Mouse (Mus musculus): ENCODE measurements around the gene Tgm1. TPM values are rescaled to one million over a fixed set of nuclear protein-coding genes. Genes with fewer than 3 reads are reported as not detected.
A peak's percentile ranks its signal among the peaks of the same experiment; 100 is the strongest.

The Tgm1 gene
- not detected for total RNA-seq (2021)
- long read RNA-seq, experiment 1, partial matches to known transcripts = 0 of 1 reads
- long read RNA-seq, experiment 1, other reads (novel, unspliced or antisense) = 1 of 1 reads
- long read RNA-seq, experiment 2 = 0 reads

DNA sequence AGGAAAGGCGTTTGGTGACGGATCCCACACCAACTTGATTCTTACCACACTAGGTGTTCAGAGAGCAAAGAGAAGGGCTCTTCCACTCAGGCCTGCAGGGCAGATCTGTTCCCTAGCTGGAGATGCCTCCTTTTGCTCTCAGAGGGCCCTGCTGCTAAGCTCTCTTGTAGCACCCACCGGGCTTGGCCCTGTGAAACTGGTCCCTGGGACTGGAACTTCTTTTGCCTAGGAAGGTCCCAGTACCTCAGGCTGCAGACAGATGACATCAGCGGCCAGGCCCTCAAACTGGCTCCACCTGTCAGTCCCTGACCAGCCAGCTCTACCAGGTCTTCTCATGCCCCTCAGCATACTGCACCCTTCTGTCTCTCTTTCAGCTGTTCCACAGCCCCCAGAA, at the start of gene Tgm1:
Gene Tgm1 (minus strand): TSS at position 198 of the 394 bp plus-strand sequence.
- DNase-seq = no peak

GRCm38 (mm10) chr14:55763166-55763565, 49.4 kb upstream of the Tgm1 start:
- no peak for DNase-seq

DNA sequence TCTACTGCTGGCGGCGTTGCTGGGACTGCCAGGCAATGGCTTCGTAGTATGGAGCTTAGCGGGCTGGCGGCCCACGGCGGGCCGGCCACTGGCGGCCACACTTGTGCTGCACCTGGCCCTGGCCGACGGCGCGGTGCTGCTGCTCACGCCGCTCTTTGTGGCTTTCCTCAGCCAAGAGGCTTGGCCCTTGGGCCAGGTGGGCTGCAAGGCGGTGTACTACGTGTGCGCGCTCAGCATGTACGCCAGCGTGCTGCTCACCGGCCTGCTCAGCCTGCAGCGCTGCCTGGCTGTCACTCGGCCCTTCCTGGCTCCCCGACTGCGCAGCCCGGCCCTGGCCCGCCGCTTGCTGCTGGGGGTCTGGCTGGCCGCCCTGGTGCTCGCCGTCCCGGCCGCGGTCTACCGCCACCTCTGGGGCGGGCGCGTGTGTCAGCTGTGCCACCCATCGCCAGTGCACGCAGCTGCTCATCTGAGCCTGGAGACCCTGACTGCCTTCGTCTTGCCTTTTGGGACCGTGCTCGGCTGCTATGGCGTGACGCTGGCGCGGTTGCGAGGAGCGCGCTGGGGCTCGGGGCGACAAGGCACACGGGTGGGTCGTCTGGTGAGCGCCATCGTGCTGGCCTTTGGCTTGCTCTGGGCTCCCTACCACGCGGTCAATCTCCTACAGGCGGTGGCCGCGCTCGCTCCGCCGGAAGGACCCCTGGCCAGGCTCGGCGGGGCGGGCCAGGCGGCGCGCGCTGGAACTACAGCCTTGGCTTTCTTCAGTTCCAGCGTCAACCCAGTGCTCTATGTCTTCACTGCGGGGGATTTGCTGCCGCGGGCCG, 48.5 kb upstream of the Tgm1 start:
- peak; percentile 49 for DNase-seq

- DNase-seq = no peak
These were observed 47.4 kb upstream of the Tgm1 start, which contains the start of gene Ltb4r2 for GRCm38 (mm10) chr14:55761163-55761562. TSS of gene Ltb4r2 (plus strand) at chr14:55761428.

DNA sequence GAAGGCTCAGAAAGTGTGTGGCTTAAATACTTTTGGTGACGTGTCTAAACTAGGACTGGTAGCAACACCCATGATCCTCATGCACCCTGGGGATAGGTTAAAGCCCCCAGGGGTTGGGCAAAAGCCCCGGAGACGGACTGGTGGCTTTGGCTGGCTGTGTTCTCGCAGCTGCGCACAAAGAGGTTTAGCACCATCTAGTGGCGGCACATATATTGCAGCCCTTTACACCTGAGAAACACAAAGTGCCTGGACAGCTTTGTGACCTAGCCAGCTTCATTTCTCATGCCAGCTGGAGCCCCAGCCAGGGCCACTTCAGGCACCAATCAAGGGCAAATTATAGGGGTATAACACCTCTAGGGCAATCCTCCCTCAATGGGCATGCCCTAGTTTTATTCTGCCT, 46.4 kb upstream of the Tgm1 start:
- peak; percentile 57 for DNase-seq

DNA sequence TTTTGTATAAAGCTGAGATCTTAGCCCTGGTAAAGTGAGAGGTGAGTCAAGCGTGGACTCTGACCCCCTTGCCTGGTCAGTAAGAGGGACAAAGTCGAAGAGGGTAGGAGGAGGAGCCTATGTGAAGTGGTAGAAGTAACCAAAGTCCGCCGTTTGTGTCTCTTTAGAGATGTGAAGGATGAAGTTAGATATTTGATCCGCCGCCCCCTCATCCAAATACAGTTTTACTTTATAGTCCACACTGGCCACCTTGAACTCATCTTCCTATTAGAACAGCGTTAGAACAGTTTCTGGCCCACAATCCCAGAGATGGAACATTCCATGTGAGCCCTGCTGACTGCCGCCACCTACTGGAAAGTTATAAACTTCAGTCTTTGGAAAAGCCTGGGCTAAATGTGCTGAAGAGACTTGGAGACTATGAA, 44.6 kb upstream of the Tgm1 start, which contains the start of gene Cideb:
Gene Cideb (minus strand): TSS at position 96 of the 422 bp plus-strand sequence.
- DNase-seq = no peak

DNA sequence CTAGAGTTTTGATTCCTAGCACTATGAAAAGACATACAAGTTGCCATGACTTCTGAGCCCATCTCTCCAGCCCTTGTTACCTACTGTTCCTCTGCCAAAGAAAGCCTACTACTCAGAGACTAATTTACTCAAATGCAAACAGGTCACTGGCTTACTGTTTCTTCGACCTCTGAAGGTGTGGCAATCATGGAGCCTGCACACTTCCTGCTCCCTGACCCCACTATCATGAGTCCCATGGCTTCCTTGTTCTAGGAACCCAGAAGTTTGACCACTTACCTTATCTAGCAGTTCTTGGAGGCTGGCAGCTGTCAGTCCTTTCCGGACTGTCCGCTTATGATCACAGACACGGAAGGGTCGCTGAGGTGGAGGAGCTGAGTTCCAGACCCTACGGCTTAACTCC, 43.8 kb upstream of the Tgm1 start:
- no peak for DNase-seq

DNA sequence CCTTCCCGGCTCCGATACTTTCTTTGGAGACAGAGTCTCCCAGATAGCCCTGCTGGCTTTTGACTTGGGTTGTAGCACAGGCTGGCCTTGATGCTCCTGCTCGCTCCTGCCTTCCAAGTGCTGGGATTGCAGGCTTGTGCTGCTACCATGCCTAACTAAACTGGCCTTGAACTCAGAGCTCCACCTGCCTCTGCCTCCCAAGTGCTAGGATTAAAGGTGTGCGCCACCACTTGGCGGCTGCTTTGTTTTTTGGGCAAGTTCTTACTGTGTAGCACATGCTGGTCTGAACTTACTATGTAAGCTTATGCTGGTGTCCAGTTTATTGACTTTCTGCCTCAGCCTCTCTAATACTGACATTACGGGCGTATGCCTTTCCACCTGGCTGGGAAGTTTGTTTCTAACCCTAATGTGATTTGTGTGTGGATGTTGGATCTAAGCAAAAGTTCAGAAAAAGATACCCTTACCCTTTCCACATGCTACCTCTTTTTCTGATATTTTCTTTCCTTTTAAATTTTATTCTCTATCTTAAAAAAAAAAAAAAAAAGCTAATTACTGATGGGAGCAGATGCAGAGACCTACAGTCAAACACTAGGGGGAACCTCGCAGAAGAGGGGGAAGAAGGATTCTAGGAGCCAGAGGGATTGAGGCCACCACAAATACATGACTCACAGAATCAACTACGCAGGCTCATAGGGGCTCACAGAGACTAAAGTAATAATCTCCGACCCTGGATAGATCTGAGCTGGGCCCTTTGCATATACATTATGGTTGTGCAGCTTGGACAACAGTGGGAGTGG, 33.5 kb upstream of the Tgm1 start:
- DNase-seq = no peak

GRCm38 (mm10) chr14:55745861-55746237, 32.1 kb upstream of the Tgm1 start:
- no peak for DNase-seq

DNA sequence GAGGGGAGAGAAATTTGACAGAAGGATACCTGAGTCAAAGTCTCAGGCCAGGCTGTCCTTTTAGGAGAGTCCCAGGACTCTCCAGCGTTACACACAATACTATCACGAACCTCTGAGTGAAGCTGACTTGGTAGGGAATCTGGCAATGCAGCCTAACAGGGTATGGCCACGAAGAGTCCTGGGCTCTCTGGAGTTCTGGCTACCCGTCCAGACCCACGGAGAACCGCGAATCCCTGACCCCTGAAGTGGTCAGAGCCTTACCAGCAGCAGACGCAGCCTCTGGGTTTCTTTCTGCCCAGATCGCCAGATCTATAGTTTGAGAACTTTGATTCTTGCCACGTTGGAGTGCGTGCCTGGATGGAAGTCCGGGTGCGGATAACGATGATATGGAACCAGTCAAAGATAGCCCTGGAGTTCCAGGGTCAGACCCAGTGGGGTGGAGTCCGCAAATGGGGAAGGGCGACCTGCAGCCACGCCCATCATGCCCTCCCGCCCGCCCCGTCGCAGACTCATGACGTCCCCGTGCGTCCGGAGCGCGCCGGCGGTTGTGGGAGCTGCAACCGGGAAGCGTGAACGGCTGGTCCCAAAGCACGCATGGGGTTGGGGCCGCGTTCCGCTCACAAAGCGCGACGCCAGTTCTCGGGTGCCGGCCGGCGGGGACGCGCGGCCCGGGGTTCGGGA, 31.6 kb upstream of the Tgm1 start, which contains the start of the genes Dhrs1 and Nop9:
Gene Dhrs1 (minus strand): TSS at position 511 of the 681 bp plus-strand sequence.
Gene Nop9 (plus strand): TSS at position 514 of the 681 bp plus-strand sequence.
- DNase-seq = peak; percentile 85

DNA sequence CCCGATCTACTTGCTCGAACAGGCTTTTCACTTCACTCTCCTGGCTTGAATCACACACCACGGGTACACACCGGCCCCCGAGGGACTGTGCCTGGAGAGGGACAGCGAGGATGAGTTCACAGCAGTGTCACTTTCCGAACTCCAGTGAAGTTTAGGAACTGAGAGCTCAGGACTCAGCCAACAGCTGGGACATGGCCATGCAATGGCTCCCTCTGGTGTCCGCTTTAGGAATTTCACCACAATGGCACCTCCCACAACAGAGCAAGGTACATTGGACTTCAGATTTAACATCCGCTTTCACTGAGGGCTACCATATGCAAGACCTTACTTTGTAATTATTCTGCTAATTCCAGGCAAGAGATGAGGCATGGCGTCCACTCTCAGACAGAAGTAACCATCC, 30.0 kb upstream of the Tgm1 start:
- DNase-seq = peak; percentile 80

DNA sequence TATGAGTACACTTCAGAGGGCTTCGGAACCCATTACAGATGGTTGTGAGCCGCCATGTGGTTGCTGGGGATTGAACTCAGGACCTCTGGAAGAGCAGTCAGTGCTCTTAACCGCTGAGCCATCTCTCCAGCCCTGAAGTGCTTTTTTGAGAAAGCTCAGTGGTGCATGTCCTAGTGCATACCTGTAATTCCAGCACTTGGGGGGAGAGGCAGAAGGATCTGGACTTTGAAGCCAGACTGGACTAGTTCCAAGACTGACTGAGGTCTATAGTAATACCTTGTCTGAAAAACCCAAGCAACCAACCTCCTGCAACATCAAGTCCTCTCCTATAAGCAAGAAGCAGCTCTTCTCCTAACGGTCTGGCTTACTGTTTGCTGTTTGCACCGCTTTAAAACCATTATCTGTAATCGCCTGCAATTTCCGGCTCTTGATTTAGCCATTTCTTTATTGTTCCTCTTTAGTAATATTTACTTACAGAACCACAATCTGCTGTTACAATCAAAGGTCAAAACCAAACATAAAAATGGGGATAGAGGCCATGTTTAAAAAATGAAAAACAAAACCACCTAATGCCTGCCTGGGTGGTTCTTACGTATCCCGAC, 23.5 kb upstream of the Tgm1 start:
- DNase-seq = no peak

- DNase-seq = no peak
These were observed 22.0 kb upstream of the Tgm1 start for GRCm38 (mm10) chr14:55735758-55736157.

- DNase-seq = no peak
These were observed 21.6 kb upstream of the Tgm1 start for GRCm38 (mm10) chr14:55735334-55735733.

GRCm38 (mm10) chr14:55734869-55735268, 21.1 kb upstream of the Tgm1 start:
- DNase-seq = no peak

GRCm38 (mm10) chr14:55733889-55734288, 20.2 kb upstream of the Tgm1 start:
- no peak for DNase-seq

DNA sequence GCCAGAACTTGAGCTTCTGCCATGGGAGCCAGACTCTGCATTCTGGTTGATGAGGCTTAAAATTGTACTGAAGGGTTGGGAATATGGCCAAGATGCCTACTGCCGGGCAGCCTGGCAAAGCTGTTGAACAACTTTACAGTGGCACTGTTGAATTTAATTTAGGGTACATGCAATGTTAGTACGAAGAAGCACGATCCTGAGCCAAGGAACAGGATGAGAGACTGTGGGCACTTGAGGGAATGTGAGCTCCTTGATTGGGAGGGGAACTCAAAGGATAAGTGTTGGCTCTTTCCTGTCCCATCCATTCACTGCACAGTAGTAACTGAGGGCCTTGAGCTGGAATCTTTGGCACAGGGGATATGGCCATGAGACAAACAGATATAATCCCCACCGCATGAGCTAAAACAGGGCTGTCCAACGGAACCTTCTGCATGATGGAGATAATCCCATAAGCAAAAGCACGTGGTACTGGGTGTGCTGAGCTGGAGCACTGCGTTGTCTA, 16.9 kb upstream of the Tgm1 start:
- DNase-seq = no peak

GRCm38 (mm10) chr14:55730116-55730515, 16.4 kb upstream of the Tgm1 start:
- DNase-seq = no peak

DNA sequence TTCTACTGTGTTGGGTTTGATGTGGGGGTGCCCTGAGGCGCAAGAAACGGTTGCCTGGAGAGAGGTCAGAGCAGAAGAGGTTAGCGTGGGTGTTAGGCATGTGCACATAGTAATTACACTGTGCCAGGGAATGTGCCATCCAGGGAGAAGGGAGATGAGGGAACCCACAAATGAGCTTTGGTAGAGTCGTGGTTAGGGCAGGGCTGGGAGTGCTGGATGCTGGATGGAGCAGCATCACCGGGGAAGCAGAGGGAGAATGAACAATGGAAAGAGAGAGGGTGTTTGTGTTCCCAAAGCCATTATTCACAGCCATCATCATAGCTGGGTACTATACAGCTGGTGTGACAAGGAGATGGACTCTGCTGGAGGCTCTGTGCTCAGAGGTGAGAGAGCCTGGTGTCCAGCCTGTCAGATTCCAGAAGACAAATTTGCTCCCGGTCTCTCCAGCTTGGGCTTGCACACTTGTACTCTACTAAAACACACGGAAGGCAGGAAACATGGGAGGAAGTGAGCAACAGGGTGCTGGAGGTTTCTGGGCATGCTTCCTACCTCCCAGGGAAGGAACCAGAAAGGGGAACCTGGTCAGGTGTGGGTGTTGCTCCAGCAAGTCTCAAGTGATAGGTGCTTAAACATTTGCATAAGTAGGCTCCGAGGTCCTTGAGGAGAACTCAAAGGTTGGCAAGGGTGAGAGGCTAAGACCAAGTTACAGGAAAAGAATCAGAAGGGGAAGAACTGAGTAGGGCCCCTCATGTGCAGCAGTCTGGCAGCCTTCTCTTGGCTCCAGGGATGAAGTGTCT, 14.4 kb upstream of the Tgm1 start:
- DNase-seq = no peak

DNA sequence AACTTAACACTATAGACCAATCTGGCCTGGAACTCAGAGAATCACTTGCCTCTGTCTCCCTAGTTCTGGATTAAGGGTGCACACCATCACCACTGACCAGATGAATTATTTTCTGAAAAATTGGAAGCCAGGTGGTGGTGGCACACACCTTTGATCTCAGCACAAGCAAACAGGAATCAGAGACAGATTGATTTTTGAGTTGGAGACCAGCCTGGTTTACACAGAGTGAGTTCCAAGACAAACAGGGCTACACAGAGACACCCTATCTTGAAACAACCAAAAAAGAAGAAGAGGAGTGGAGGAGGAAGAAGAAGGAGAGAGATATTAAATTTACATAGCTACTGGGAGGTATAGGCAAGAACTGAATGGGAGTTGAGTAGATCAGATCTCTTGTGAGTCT, 12.5 kb upstream of the Tgm1 start:
- no peak for DNase-seq

DNA sequence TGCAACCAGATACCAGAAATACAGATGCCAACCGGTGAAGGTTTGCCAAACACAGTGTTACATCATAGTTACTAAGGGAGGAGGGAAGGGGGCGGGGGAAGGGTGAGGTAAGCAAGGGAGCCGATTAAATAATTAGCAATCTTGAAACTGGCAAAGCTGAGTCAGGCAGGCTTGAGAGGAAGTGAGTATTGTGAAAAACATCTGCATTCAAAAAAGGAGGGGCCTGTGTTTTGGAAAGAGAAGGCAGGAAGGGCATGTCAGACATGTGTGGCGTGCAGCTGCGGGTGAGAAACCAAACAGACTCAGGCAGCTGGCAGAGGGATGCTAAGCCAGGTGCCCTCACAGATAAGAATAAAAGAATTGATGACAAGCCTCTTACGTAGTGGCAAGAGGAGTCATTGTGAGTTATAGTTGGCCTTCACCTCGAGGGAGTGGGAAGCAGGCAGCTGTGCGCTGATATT, 10.7 kb upstream of the Tgm1 start:
- DNase-seq = peak; percentile 38
